Mouse (Mus musculus) lung, postnatal 25 days (tissue): ENCODE results near the gene Cd68.

Experiments
- DNase-seq: peaks from one replicate; pipeline ENCODE4 v3.0.0; 2022; ENCODE audit warnings: low spot score

Cd68 gene

GRCm38 (mm10) chr11:69695046-69695360 is 29.1 kb upstream of the Cd68 start:
- no peak for DNase-seq

GRCm38 (mm10) chr11:69693421-69693965 is 27.5 kb upstream of the Cd68 start:
- no peak for DNase-seq

GRCm38 (mm10) chr11:69692863-69693262 is 26.9 kb upstream of the Cd68 start:
- DNase-seq = no peak

- peak; percentile 39 for DNase-seq
These were observed 26.4 kb upstream of the Cd68 start for GRCm38 (mm10) chr11:69692196-69692811.

GRCm38 (mm10) chr11:69689891-69690290 is 23.9 kb upstream of the Cd68 start:
- no peak for DNase-seq

- DNase-seq = no peak
These were observed 21.1 kb upstream of the Cd68 start for GRCm38 (mm10) chr11:69687061-69687460.

GRCm38 (mm10) chr11:69686377-69686776 is 20.4 kb upstream of the Cd68 start:
- DNase-seq = peak; percentile 84

GRCm38 (mm10) chr11:69685526-69686148 is 19.7 kb upstream of the Cd68 start, which contains the start of gene Tnfsf13:
TSS of gene Tnfsf13 (minus strand) at chr11:69685784.
- peak; percentile 92 for DNase-seq

GRCm38 (mm10) chr11:69684936-69685335 is 19.0 kb upstream of the Cd68 start:
- no peak for DNase-seq

- DNase-seq = peak; percentile 74
These were observed 18.3 kb upstream of the Cd68 start for GRCm38 (mm10) chr11:69684128-69684745.

- no peak for DNase-seq
These were observed 17.6 kb upstream of the Cd68 start for GRCm38 (mm10) chr11:69683576-69683975.

GRCm38 (mm10) chr11:69682840-69683533 is 17.0 kb upstream of the Cd68 start:
- DNase-seq = peak; percentile 93

GRCm38 (mm10) chr11:69682209-69682839 is 16.4 kb upstream of the Cd68 start:
- DNase-seq = no peak

GRCm38 (mm10) chr11:69681314-69682208 is 15.6 kb upstream of the Cd68 start, which contains the start of gene Senp3:
TSS of gene Senp3 (minus strand) at chr11:69682084.
- DNase-seq = peak; percentile 97

- DNase-seq = no peak
These were observed 14.3 kb upstream of the Cd68 start for GRCm38 (mm10) chr11:69680136-69680855.

GRCm38 (mm10) chr11:69679144-69679543 is 13.2 kb upstream of the Cd68 start:
- DNase-seq = no peak

GRCm38 (mm10) chr11:69672211-69672706 is 6.3 kb upstream of the Cd68 start, which contains the start of gene Eif4a1:
TSS of gene Eif4a1 (minus strand) at chr11:69672423.
- DNase-seq = peak; percentile 100

- no peak for DNase-seq
These were observed 5.8 kb upstream of the Cd68 start for GRCm38 (mm10) chr11:69671726-69672124.

- peak; percentile 95 for DNase-seq
These were observed 5.1 kb upstream of the Cd68 start for GRCm38 (mm10) chr11:69670786-69671725.
